Mouse (Mus musculus): Measurements from ENCODE around the gene Mnt. TPM values are rescaled to one million over a fixed set of nuclear protein-coding genes. Genes with fewer than 3 reads are reported as not detected.

The Mnt gene
- polyA plus RNA-seq, 1 experiment from 2014 or later: 9.7 TPM

DNA sequence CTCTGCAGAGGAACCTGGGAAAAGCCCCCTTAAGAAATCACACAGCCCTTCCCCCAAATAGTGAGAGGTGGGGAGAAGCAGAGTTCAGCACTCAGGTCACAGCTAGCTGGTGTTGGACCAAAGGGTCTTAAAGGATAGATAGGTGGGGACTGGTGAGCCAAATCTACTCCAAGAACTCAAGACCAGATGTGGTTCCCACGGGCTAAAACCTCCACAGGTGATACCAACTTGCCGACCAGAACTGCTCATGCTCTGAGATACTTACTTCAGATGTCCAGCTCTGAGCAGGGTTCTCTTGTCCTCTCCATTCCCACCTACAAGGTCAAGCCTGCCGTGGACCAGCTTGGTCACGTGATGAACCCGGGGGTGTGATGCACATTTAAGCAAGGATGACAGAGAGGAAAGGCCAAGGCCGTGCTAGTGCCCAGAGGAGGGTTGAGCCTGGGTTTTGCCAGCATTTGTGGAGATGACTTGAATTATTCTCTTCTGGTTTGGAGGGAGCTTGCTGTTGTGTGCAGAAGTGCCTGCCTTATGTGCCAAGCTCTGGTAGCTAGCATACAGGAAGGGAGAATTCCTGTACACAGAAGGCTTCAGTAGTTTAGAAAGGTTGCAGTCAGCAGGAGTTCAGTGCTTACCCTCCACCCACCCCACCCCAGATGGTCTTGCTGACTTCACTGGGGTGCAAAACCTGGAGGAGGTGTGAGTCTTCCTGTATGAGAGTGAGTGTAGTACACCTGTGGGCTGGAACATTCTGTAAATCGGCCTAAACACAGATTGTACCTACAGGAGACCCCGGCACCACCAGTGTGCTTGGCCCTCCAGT lies 3.0 kb downstream of the Mnt start:
- Histone ChIP-seq H3K27ac (replicated peaks) (no peak overlapping the region), H3K4me1 (replicated peaks) (peaks cover 67% of the 10 kb centered on the region), H3K27me3 (no peaks in the 10 kb centered on the region), H3K9ac (0 out of 2 replicates have a peak overlapping the region, but pooled peaks have one; percentile 93), H3K9me3 (no peaks in the 10 kb centered on the region), H3K36me3 (no peaks in the 10 kb centered on the region), H3K4me2 (peak overlapping the region; percentile 85), H3K4me3 (peak overlapping the region; percentile 88)
- WGBS: 85% methylated on average over 8 of the region's 8 CpGs
- ATAC-seq (ENCODE audit: low FRiP score, low read depth): no peak

- 0 out of 2 replicates have a peak overlapping the region, but pooled peaks have one; percentile 13 for H3K27ac ChIP-seq (replicated peaks)
- peaks cover 68% of the 10 kb centered on the region for H3K4me1 ChIP-seq (replicated peaks)
- no peaks in the 10 kb centered on the region for H3K36me3 ChIP-seq
- H3K4me2 ChIP-seq: 0 out of 2 replicates have a peak overlapping the region, but pooled peaks have one; percentile 85
- no peak for ATAC-seq (ENCODE audit: low FRiP score, low read depth)
- no peaks in the 10 kb centered on the region for H3K9me3 ChIP-seq
- WGBS: 75% methylated on average over 1 of the region's 1 CpGs
- no peaks in the 10 kb centered on the region for H3K27me3 ChIP-seq
- no peak overlapping the region for H3K9ac ChIP-seq
- H3K4me3 ChIP-seq: no peak overlapping the region
Measured at GRCm38 (mm10) chr11:74834359-74834638, 3.6 kb downstream of the Mnt start.

DNA sequence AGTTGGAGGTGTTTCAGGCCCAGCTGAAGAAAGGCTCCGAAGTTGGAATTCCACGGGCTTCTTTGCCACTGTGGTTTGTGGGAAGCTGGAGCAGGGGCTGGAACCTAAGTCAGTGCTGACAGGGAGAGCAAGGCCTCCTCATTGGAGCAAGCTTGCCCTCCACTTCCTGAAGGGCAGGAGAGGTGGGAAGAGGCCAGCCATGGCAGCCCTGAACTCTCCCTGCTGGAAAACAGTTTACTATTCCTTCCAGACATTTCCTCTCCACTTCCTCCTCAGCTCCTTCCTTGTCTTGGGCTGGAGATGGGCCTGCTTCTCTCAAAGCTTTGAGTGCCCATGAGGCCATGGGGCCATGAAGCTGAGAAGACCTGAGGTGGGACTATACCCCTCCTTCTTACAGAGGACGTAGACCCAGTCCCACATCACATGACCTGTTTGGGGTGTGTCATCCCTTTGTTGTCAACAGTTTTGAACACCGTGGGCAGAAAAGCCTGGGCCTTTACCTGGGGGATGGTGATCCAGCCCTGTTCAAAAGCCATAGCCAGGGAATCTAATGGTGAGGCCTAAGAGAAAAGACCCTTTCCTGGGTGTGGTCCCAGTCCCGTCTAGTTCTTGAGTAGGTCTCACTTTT lies 4.0 kb downstream of the Mnt start:
- no peak for ATAC-seq (ENCODE audit: low FRiP score, low read depth)
- Histone ChIP-seq H3K36me3 (no peaks in the 10 kb centered on the region), H3K9me3 (no peaks in the 10 kb centered on the region), H3K4me1 (replicated peaks) (peaks cover 66% of the 10 kb centered on the region), H3K27ac (replicated peaks) (0 out of 2 replicates have a peak overlapping the region, but pooled peaks have one; percentile 13), H3K4me2 (no peak overlapping the region), H3K4me3 (no peak overlapping the region), H3K27me3 (no peaks in the 10 kb centered on the region), H3K9ac (peak overlapping the region; percentile 18; the same call in 1 of the 2 replicates)
- 59% methylated on average over 5 of the region's 5 CpGs for WGBS

GRCm38 (mm10) chr11:74835593-74836224 lies 5.0 kb downstream of the Mnt start:
- no peak for ATAC-seq (ENCODE audit: low FRiP score, low read depth)
- Histone ChIP-seq H3K4me2 (no peak overlapping the region), H3K4me1 (replicated peaks) (peaks cover 66% of the 10 kb centered on the region), H3K9ac (no peak overlapping the region), H3K27me3 (no peaks in the 10 kb centered on the region), H3K9me3 (no peaks in the 10 kb centered on the region), H3K36me3 (no peaks in the 10 kb centered on the region), H3K27ac (replicated peaks) (no peak overlapping the region), H3K4me3 (no peak overlapping the region)
- WGBS: 71% methylated on average over 6 of the region's 6 CpGs

DNA sequence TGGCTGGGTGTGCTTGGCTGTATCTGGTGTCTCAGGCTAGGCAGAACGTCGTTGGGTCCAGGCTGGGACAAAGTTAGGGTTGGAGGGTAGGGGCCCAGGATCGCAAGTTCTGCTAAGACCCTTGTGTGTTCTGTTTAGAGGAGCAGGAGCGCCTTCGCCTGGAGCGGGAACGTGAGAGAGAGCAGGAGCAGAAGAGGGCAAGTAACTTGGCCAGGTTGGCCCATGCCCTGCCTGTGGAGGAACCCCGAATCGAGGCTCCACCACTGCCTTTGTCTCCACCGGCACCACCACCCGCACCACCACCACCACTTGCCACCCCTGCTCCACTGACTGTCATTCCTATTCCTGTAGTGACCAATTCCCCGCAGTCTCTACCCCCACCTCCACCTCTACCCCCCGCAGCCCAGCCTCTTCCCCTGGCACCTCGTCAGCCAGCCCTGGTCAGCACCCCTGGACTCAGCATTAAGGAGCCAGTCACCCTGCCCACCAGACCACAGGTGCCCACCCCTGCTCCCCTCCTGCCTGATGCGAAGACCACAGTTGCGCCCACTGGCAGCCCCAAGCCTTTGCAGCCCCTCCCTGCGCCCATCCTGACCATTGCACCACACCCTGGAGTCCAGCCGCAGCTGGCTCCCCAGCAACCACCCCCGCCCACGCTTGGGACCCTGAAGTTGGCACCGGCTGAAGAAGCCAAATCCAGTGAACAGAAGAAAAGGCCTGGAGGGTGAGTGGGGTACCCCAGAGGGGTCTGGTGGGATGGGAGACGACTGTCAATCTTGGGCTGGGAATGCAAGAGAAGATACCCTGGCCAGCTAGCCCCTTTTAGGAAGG lies 5.7 kb downstream of the Mnt start:
- ATAC-seq (ENCODE audit: low FRiP score, low read depth): no peak
- Histone ChIP-seq H3K4me2 (no peak overlapping the region), H3K27me3 (no peaks in the 10 kb centered on the region), H3K4me1 (replicated peaks) (peaks cover 66% of the 10 kb centered on the region), H3K36me3 (no peaks in the 10 kb centered on the region), H3K27ac (replicated peaks) (no peak overlapping the region), H3K4me3 (no peak overlapping the region), H3K9me3 (no peaks in the 10 kb centered on the region), H3K9ac (no peak overlapping the region; the same call in 1 of the 2 replicates)
- 88% methylated on average over 22 of the region's 22 CpGs for WGBS

GRCm38 (mm10) chr11:74837056-74837693 lies 6.5 kb downstream of the Mnt start:
- Histone ChIP-seq H3K36me3 (peaks cover 3% of the 10 kb centered on the region), H3K9me3 (no peaks in the 10 kb centered on the region), H3K27ac (replicated peaks) (peak overlapping the region; percentile 88), H3K4me3 (peak overlapping the region; percentile 51), H3K4me2 (peak overlapping the region; percentile 90), H3K9ac (peak overlapping the region; percentile 53), H3K27me3 (no peaks in the 10 kb centered on the region), H3K4me1 (replicated peaks) (peaks cover 66% of the 10 kb centered on the region)
- 49% methylated on average over 16 of the region's 16 CpGs for WGBS
- no peak for ATAC-seq (ENCODE audit: low FRiP score, low read depth)

DNA sequence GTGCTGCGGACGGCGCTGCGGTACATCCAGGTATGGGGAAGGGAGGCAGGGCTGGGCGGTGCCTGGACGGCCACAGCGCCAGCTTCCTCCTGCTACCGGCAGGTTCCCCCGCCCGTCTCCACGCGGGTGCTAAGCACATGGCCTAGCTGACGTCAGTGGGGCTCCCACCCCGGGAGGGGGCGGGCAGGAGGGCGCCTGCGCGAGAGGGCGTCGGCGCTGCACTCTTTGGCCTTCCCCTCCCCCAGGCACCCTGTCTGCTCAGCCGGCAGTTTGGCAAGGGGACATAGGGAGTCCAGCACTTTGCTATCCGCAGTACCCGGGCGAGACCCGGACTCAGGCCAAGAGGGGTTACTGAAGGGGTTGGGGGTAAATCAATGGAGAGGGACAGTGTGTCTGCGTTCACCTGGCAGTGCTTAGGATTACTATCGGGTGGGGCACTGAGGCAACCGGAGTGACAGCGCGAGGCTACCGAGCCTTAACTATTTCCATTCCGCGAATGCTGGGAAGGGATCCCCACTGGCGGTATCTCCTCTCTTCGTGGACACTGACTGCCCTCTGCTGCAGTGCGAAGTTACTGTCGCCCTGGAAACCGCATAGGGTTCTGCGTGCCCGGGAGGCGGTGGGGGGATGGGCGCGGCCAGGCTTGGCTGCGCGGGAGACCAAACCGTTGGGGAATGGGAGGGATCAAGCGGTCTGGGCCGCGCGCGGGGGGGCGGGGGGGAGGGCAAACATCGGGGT lies 7.1 kb downstream of the Mnt start:
- peak overlapping the region; percentile 53 for H3K9ac ChIP-seq
- H3K36me3 ChIP-seq: peaks cover 8% of the 10 kb centered on the region
- H3K9me3 ChIP-seq: no peaks in the 10 kb centered on the region
- H3K4me1 ChIP-seq (replicated peaks): peaks cover 64% of the 10 kb centered on the region
- H3K4me2 ChIP-seq: peak overlapping the region; percentile 90
- H3K27ac ChIP-seq (replicated peaks): peak overlapping the region; percentile 88
- under 1% methylated on average over 52 of the region's 54 CpGs for WGBS
- peak; percentile 67 for ATAC-seq (ENCODE audit: low FRiP score, low read depth)
- no peaks in the 10 kb centered on the region for H3K27me3 ChIP-seq
- H3K4me3 ChIP-seq: peak overlapping the region; percentile 51

DNA sequence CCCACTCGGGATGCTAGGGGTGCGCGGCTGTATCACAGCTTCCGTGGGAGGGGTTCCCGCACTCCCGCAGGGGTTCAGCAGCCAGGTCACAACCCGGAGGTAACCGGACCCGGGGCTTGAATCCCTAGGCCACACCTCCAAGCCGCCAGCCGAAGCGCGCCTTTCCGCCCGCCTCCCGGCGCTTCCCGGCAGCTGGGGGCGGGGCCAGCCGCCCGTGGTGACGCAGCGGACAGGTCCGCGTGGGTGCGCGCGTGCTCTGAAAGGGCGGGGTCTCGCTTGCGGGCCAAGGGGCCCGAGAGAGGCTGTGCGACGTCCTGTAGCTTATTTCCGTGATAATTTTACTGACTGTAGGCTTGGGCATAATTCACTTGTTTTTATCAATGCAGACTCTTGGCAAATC lies 7.7 kb downstream of the Mnt start:
- peak overlapping the region; percentile 90 for H3K4me2 ChIP-seq
- H3K9me3 ChIP-seq: no peaks in the 10 kb centered on the region
- H3K4me3 ChIP-seq: peak overlapping the region; percentile 51
- ATAC-seq (ENCODE audit: low FRiP score, low read depth): peak; percentile 71
- no peaks in the 10 kb centered on the region for H3K27me3 ChIP-seq
- H3K27ac ChIP-seq (replicated peaks): peak overlapping the region; percentile 88
- H3K9ac ChIP-seq: peak overlapping the region; percentile 53
- peaks cover 8% of the 10 kb centered on the region for H3K36me3 ChIP-seq
- 1% methylated on average over 35 of the region's 35 CpGs for WGBS
- H3K4me1 ChIP-seq (replicated peaks): peaks cover 62% of the 10 kb centered on the region

DNA sequence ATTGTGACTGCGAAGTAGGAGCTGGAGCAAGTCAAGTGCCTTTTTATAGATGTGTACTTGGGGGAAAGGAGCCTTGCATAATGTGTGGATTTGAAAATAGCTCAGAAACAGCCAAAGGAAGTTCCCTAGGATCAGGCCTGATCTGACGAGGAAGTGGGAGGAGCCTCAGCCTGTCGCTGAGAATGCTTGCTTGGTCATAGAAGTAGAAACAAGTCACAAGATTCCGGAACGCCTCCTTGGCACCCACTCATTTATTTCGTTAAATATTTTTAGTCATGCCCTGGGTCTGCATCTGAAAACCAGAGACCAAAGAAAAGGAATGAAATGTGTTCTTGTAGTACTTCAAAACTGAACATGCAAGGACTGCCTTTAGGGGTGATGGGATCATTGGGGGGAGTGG lies 8.3 kb downstream of the Mnt start:
- WGBS: 46% methylated on average over 6 of the region's 6 CpGs
- peak overlapping the region; percentile 53; the same call in 1 of the 2 replicates for H3K9ac ChIP-seq

GRCm38 (mm10) chr11:74839860-74840715 lies 9.4 kb downstream of the Mnt start:
- Histone ChIP-seq H3K36me3 (peaks cover 14% of the 10 kb centered on the region), H3K4me2 (no peak overlapping the region), H3K4me1 (replicated peaks) (peaks cover 46% of the 10 kb centered on the region), H3K4me3 (no peak overlapping the region), H3K27ac (replicated peaks) (no peak overlapping the region), H3K27me3 (no peaks in the 10 kb centered on the region), H3K9me3 (no peaks in the 10 kb centered on the region), H3K9ac (no peak overlapping the region)
- ATAC-seq (ENCODE audit: low FRiP score, low read depth): no peak
- 90% methylated on average over 19 of the region's 19 CpGs for WGBS

More for the DNA sequence above, 8.3 kb downstream of the Mnt start:
- ATAC-seq (ENCODE audit: low FRiP score, low read depth): no peak
- Histone ChIP-seq H3K27ac (replicated peaks) (peak overlapping the region; percentile 88), H3K9me3 (no peaks in the 10 kb centered on the region), H3K36me3 (peaks cover 10% of the 10 kb centered on the region), H3K27me3 (no peaks in the 10 kb centered on the region), H3K4me2 (peak overlapping the region; percentile 90), H3K4me1 (replicated peaks) (peaks cover 57% of the 10 kb centered on the region), H3K4me3 (peak overlapping the region; percentile 51; the same call in 1 of the 2 replicates)

Data from hindbrain, embryonic 15.5 days (tissue).